Mouse (Mus musculus) cerebellum, postnatal 25 days (tissue): ENCODE data around the gene Msantd2.

Source experiments
- DNase-seq, 2 experiments: peaks; one replicate each; pipeline ENCODE4 v3.0.0; 2021; ENCODE audit warnings: mixed read lengths in 2 of 2

Gene Msantd2

DNA sequence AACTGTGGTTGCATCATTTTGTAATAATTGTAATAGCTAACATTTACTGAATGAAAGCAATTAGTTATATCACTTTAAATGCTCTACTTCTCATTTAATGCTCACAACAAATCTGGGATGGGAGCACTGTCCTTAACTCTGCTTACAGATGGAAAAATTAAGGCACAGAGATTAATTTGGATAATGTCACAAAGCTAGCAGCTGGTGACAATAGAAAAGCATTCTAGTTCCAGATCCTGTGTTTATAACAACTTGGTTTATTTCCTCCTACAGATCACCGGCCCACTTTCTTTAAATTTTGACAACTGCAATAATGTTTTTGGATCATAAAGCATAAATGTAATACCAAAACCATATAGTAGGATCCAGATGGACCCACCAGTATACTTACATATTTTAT is 16.9 kb downstream of the Msantd2 start:
- DNase-seq: no peak

DNA sequence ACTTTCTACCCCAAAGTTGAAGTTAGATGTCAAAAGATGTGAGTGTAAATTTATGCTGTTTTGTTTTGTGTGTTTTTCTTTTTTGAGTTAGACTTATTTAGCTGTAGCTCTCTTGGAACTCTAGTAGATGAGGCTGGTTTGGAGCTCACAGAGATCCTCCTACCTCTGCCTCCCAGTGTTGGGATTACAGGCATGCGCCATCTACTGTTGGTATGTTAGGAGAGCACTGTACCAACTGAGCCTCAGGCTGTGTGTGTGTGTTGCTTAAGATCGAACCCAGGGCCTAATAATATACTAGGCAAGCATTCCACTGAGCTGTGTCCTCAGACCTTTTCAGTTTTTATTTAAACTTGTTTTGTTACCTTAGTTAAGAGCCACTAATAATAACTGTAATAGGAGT is 23.0 kb downstream of the Msantd2 start:
- DNase-seq: no peak

DNA sequence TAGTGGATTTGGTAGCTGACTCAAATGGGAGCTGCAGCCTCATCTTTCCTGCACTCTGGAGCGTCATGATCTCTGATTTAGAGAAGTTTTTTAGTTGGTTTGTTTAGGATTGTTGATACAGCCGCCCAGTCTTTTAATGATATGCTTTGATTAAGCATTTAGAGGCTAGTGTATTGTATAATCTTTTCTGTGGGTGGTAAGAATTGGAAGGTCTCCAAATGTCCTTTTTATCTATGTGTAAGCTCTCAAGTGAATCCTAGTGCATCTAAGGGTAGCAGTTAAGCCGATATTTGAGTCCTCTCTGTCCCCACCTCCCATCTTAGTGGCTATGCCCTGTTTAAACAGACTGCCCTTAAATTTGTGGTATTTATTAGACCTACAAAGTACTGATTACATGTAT is 25.3 kb downstream of the Msantd2 start:
- no peak for DNase-seq

DNA sequence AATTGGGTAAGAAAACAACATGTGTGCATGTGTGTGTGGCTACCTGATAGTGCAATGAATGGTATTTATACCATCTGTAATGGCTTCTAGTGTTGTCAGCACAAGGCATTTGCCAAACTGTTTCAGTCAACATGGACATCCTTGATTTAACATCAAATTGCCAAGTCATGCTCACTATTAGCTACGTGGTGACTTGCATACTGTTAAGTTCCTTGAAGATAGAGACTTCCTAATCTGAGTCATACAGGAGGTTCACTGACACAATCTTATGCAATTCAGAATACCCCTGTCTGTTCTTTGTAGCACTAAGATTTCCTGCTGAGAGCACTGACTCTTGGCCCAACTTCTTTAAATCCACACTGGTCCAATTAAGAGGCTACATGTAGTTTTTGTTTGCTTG is 28.3 kb downstream of the Msantd2 start:
- DNase-seq: no peak

DNA sequence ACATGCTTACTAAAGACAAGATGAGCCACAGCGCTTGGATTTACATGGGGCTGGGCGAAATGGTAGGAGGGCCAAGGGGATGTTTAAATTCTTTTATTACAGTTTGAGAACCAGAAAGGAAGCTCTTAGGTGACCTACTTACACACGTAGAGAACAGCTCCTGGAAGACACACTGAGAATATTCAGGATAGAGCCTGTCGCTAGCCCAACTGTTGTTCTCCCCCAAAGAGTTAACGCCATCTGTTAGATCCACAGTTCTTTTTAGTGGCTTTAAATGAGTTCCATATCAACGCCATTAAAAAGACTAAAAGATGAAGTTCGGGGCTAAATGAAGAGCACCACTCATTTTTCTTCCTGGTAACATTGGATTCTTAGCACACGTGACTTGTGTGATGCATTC is 29.9 kb downstream of the Msantd2 start:
- peak; percentile 36 to 42 for DNase-seq

DNA sequence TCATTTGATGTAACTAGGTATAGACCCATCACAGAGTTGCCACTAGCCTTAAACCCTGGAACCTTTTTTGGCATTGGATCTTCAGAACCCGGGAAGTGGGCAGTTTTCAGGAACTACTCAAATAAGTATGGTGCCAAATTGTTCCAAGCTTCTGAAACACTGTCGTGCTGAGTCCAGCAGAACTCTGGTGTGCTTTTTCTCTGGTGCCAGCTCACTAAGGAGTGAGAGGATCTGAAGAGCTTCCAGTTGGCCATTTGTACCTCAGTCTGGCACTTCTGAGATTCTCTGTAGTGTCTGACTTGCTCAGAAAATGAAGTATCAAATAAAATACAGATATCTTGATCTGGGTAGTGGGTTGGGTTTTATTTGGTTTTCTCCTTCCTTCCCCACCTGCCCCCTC is 30.9 kb downstream of the Msantd2 start:
- DNase-seq: peak; percentile 19 to 33

DNA sequence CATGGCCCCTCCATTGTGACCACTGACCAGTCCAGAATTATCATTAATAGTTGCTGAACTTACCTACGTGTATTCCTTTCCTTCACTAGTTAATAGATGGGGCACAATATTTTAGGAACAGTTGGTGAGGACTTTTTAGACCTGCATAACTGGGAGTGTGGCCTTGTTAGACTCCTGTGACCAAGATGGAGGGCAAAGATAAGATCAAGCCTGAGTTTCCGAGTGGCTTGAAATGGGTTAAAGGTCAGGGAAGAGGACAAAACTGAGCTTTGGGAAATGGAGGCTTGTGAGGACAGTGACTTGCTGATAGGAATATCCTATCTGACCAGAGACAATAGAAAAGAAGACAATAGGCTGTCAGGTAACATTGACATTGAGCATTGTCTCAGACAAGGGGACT is 36.3 kb downstream of the Msantd2 start:
- no peak for DNase-seq

DNA sequence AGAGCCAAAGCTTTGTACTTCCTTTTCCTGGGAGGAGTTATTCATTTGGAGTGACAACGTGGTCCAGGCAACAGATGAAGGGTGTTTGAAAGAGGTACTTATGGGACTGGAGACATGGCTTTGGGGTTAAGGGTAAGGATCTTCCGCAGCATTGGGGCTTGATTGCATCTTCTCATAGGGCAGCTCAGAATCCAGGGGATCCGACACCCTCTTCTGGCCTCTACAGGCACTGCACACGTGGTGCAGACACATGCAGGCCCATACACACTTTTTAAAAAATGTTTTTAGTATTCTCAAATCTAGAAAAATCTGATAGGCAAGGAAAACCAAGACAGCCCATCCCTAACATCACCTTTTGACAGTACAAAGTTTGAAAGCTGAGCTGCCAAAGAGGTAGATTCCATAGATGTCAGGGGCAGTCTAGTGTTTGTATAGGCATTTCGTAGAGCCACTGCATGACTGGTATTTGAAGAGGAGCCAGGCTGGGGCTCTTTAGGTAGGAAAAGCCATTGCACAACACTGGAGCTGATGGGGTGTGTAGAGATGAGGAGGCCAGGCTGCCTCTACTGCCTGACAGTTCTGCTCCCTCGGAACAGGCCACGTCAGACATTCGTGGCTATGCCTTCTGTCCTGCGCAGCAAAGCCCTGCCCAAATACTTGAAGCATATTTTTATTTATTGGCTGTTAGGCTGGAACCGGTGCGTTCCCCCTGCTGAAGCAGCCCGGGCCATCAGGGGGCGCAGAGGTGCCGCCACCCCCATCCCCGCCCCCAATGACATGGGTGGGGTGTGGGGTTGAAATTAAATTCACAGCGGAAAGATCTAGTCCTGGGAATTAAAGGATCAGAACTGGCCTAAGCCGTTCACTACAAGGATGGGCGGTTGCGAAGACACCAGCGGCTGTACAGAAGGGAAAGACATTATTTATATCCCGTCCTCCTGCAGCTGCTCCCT is 37.6 kb downstream of the Msantd2 start:
- DNase-seq: no peak

DNA sequence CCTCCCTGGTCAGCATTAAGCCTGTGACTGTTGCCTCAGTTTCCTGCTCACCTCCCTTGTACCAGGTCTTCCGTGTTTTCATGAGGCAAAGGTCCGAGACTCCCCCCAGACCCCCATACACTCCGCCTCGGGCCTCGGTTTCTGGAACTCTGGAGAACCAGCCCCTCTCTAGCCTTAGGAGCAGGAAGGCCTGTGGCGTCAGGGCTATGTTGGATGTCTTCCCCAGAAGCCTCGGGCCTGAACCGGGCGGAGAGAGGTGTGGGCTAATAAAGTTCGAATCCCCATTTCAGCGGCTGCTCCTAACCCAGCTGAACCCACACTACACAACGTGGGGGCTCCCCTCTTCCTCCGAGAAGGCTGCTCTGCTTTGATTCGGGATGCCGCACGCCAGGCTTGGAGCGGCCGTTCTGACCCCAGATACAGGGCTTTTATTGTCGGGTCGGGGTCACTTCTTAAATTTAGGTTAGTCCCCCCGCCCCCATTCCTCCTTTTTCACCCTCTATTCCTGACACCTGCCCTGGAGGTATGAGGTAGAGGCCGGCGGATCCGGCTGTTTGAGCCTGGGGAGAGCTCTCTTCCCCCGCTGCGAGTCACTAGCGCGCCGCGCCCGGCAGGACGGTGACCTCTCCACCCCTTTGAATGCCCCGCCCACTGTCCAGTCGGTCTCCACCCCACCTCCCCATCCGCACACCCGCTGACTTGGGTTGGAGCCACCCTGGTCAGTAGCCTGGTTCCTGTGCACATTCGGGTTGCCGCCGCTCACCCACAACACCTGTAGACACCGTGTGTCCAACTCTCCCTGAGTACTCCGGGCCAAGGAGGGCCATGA is 38.5 kb downstream of the Msantd2 start, which contains the start of gene Esam:
Gene Esam (plus strand): TSS at position 683 of the 829 bp plus-strand sequence.
- peak; percentile 27 to 54 for DNase-seq

DNA sequence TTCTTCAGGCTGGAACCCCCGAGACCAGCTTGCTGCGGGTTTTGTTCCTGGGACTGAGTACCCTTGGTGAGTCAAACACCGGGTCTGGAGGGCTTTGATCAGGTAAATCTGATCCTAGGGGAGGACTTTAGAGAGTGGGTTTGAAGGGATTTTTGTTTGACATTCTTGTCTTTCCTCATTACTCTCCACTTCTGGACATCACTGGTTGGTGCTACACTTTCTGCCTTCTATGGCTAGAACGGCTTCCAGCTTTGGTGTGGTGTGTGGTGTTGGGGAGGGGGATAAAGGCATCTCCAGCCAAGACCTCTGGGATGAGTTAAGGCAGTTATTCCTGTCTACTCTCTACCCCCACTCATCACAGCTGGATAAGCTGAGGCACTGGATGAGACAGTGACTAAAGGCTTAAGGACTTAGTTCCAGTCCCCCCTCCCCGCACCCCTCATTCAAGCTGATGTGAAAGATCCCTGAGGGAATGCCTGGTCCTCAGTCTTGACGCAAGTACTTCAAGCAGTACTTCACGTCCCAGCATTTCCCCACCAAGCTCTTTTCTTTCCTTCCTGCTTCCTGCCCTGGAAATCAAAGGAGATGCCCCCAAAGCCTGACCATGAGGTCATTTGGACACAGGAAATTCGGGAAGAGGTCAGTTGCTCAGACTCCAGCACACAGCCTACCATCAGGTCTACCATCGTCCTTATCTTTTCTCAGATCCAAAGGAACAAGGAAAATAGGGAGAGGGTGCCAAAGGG is 39.3 kb downstream of the Msantd2 start:
- DNase-seq: no peak

DNA sequence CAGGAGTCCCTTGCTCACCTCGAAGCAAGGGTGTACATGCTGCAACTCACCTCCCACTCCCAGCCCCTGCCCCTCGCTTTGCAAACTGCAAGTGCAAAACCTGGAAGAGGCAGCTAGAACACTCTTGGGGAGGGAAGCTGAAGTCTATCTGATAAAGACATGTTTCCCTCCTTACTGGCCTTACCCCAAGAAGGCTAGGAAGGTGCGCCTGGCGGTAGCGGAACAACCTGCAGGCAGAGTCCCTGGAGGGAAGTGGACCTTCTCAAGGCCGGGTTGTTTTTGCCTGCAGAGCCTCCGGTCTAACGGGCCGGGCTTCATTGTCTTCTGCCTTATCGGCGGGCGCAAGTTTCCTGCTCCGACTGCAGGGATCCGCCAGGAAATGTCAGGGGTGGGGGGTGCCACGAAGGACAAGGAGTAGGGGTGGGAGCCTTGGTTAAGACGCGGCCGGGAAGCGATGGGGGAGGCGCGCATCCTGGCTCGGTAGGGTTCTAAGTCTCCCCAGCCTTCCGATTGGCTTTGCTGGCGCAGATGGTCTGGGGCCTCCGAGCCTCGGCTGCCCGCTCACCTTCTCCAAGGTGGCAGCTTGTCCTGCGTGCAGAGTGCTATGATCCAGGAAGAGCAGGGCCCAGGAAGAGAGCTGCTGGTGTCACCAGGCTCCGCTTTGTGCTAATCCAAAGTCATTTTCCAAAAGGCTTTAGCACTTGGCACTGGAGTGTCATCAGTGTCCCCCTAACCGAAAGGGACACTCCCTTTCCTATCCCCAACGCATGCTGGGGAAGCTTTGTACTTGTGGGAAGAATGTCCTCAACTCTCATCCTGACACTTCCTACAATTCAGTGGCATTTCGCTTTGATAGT is 41.1 kb downstream of the Msantd2 start:
- DNase-seq: peak; percentile 69 to 71

DNA sequence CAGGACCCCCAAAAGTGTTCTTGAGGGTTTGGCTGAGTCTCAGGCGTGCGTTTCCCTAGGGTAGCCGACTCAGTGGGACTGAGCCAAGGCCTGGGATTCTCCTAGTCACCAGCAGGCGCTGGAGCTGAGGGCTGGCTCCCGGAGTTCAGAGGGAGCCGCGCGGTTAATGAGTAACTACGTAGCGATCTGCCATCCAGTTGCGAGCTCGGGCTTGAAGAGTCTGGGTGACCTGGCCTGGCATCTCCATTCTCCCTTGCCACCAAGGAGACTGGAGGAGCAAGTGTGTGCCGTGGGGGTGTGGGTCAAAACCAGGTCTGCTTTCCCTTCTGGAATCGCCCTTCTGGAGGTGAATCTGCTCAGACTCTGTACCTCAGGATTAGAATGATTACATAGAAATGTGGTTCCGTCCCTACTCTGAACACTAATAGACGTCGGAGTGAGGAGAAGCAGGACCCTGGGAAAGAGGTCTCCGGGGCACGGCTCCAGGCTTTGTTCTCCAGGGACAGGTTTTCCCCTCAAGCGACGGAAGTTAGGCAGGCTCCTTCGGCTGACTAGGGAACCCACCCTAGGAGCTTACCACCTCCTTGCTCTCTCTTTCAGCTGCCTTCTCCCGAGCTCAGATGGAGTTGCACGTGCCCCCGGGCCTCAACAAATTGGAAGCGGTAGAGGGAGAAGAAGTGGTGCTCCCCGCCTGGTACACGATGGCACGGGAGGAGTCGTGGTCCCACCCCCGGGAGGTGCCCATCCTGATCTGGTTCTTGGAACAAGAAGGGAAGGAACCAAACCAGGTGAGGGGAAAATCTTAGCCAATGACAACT is 42.0 kb downstream of the Msantd2 start:
- DNase-seq: peak; percentile 61 to 62

DNA sequence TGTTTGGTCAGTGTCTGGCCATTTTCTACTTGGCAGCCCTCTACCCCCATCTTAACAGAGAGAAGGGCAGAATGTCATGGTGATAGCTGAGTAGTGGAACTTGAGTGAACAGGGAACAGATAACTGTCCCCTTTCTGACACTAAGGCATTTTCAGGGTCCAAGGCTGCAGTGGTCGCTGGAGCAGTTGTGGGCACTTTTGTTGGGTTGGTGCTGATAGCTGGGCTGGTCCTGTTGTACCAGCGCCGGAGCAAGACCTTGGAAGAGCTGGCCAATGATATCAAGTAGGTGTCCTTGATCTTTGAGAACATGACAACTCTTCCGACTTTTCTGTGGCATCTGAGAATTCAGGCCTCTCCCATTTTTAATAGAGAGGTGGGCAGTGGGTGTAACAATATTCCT is 47.7 kb downstream of the Msantd2 start:
- no peak for DNase-seq

DNA sequence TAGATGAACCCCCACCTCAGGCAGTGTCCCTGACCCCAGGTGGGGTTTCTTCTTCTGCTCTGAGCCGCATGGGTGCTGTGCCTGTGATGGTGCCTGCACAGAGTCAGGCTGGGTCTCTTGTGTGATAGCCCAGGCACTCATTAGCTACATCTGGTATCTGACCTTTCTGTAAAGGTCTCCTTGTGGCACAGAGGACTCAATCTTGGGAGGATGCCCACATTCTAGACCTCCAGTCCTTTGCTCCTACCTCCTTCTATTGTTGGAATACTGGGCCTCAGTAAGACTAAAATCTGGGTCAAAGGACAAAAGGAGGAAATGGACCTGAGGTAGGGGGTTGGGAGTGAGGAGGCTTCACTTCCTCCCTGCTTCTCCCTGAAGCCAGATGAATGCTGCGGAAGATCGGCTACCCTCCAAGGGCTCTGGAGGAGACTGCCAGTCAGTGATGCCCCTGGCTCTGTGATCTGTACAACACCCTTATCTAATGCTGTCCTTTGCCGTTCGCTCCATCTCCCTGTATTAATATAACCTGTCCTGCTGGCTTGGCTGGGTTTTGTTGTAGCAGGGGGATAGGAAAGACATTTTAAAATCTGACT is 48.6 kb downstream of the Msantd2 start:
- DNase-seq: no peak

DNA sequence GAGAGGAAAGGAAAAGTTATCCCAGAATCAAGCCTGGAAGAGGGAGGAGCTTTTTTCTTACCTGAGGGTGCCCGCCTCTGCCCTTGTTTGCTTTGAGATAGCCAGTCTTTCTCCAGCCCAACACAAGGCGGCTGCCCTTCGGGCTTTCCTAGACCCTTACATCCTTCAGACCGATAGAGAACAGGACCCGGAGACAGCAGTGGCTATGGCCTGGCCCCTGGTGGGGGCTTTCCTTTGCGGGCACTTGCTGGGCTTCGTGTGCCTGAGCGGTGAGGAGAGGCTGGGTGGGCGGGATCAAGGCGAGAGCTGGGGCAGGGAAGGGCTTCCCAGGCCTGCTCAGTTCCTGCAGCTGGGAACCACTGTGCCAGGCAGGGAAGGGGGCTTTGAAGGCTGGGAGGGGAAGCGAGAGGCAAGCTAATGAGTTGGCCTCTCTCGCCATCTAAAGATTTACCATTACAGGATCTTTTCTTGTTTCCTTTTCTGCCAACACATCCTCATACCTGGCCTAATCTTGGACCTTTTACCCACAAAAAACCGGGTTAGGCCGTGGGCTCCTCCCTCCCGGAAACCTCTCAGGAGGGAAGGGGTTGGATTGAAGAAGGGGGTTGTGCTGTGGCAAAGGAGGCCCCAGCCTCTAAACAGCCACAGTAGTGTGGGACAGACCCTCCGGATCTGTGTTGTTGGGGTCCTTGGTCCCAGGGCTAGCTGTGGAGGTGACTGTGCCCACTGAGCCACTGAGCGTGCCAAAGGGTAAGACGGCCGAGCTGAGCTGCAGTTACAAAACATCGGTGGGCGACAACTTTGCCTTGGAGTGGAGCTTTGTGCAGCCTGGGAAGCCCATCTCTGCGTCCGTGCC is 50.3 kb downstream of the Msantd2 start, which contains the start of gene Vsig2:
Gene Vsig2 (plus strand): TSS at position 86 of the 856 bp plus-strand sequence.
- no peak for DNase-seq

DNA sequence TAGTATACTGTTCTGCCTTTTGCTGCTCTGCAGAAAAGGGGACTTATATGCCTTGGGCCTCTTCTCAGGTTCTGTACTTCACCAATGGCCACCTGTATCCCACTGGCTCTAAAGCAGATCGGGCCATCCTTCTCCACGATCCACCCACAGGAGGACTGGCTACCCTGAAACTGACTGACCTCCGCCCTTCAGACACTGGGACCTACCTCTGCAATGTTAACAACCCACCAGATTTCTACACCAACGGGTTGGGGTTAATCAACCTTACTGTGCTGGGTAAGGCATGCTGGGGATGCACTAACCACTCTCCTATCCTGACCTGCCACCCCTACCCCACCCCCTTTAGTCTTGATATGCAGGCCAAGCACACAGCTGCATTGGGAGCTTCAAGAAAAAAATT is 51.1 kb downstream of the Msantd2 start:
- no peak for DNase-seq

DNA sequence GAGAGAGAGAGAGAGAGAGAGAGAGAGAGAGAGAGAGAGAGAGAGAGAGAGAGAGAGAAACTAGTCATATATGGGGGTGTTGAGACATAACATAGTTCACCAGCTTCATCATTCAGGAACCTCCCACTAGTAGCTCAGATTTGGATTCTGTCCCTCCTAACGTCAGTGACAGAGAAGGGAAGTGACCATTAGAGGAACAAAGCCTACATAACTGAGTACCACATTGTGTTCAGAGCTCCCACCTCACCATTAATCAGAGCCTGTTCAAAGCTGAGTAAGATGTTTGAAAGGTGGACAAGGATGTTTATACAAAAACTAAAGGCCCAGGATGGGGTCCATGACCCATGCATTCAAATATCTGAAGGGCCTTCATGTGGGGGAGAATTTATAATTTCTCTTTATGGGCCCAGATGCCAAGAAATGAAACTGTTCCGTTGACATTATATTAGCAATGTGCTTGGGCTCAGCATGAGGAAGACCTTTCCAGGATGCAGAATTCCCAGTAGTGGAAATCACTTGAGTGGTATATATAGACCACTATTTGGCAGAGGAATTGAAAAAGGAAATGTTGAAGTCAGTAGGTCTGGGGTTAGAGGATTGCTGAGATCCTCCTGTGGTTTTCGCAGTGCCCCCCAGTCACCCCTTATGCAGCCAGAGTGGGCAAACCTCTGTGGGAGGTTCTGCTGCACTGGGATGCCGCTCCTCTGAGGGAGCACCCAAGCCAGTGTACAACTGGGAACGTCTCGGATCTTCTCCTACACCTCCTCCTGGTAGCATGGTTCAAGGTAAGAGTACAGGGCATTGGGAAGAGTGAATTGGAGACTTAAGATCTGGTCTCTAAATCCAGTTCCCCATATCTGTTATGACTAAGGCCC is 51.8 kb downstream of the Msantd2 start:
- DNase-seq: no peak

DNA sequence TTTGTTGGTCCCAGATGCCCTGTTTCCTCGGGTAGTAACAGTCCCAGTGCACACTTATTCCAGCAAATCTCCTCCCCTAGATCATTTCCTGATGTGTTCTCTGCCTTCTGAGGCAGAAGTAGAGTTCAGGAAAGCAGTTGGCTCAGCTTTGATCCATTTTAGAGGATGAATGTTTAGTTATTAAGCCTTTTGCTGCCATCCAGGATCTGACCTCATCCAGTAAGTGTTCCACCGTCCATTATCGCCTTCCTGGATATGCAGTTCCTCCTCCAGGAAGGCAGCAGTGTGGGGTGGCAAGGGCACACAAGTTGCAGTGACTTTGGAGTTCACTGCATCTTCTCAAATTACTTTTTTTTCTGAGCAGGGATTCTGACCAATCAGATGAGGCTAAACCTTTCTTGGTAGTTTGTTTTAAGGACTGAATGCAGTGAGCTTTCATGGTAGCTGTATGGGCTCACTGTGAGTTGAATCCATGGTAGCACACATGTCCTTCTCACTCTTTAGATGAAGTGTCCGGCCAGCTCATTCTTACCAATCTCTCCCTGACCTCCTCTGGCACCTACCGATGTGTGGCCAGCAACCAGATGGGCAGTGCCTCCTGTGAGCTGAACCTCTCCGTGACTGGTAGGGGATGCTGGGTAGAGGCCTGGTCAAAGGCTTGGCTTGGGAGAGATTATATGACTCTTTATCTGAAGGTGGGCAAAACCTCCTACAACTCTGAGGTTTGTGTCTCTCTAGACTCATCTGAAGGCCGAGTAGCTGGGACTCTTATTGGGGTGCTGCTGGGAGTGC is 52.9 kb downstream of the Msantd2 start:
- DNase-seq: no peak
